Mouse (Mus musculus) retina, embryonic 14.5 days (tissue): Measurements from ENCODE around the gene 4930503E14Rik.
"Not testable (repeated sequence)": the region's sequence is repeated elsewhere in the genome, so short reads cannot be mapped to it uniquely, and the experiment has no call there.

Experiments
- DNase-seq: peaks from one replicate; pipeline ENCODE4 v3.0.0-alpha.2; 2015; ENCODE audit warnings: low spot score

4930503E14Rik gene

GRCm38 (mm10) chr14:44213154-44213553 lies at the start of gene 4930503E14Rik:
Gene 4930503E14Rik, minus strand, starts transcription at chr14:44213254.
- DNase-seq: not testable (repeated sequence)

- no peak for DNase-seq
Measured at GRCm38 (mm10) chr14:44248039-44248438, 35.0 kb upstream of the 4930503E14Rik start.

- not testable (repeated sequence) for DNase-seq
Measured at GRCm38 (mm10) chr14:44197361-44197760, 15.7 kb downstream of the 4930503E14Rik start, which contains the start of gene Gm8212. Gene Gm8212, plus strand, starts transcription at chr14:44197661.

GRCm38 (mm10) chr14:44123551-44123950 lies 89.5 kb downstream of the 4930503E14Rik start, which contains the start of gene Gm3327:
Gene Gm3327, plus strand, starts transcription at chr14:44123851.
- not testable (repeated sequence) for DNase-seq
